Mouse (Mus musculus): ENCODE measurements around the gene Plcg2. TPM values are rescaled to one million over a fixed set of nuclear protein-coding genes. Genes with fewer than 3 reads are reported as not detected.
A peak's percentile ranks its signal among the peaks of the same experiment; 100 is the strongest.

Gene Plcg2
- polyA plus RNA-seq, 1 experiment from 2014 or later = 5.0 TPM

- 0 out of 2 replicates have a peak, but pooled peaks cover 3% of the 10 kb centered on the region for H3K9me3 ChIP-seq (ENCODE audit: control insufficient read depth, low read length)
- no peak for ATAC-seq (ENCODE audit: insufficient number of reproducible peaks, insufficient read depth, low FRiP score, low read depth)
- no peaks in the 10 kb centered on the region for H3K27me3 ChIP-seq (ENCODE audit: control insufficient read depth, insufficient read depth, low read length)
- H3K4me1 ChIP-seq (ENCODE audit: control insufficient read depth in 2 of 2, insufficient read depth in 2 of 2, low read length in 2 of 2) = no peaks in the 10 kb centered on the region
- no peak overlapping the region for H3K27ac ChIP-seq (replicated peaks in 1 of 2; ENCODE audit: control insufficient read depth in 1 of 2, insufficient read depth in 1 of 2, low read depth in 2 of 2, low read length in 2 of 2)
- no peak overlapping the region for H3K9ac ChIP-seq (ENCODE audit: low read length)
- no peak overlapping the region for H3K4me2 ChIP-seq (ENCODE audit: low read length)
- H3K4me3 ChIP-seq (ENCODE audit: control insufficient read depth in 1 of 2, insufficient read depth in 1 of 2, low read depth in 1 of 2, low read length in 2 of 2) = no peak overlapping the region
- 0 out of 2 replicates have a peak, but pooled peaks cover 5% of the 10 kb centered on the region for H3K36me3 ChIP-seq (ENCODE audit: control insufficient read depth, insufficient read depth, low read length)
- WGBS = over 99% methylated on average over 6 of the region's 6 CpGs
Measured at GRCm38 (mm10) chr8:117464525-117464924, 33.6 kb upstream of the Plcg2 start.

- 34% methylated on average over 5 of the region's 5 CpGs for WGBS
- no peak for ATAC-seq (ENCODE audit: insufficient number of reproducible peaks, insufficient read depth, low FRiP score, low read depth)
- H3K9me3 ChIP-seq (ENCODE audit: control insufficient read depth, low read length) = 0 out of 2 replicates have a peak, but pooled peaks cover 3% of the 10 kb centered on the region
Measured at GRCm38 (mm10) chr8:117465250-117465649, 32.8 kb upstream of the Plcg2 start.

DNA sequence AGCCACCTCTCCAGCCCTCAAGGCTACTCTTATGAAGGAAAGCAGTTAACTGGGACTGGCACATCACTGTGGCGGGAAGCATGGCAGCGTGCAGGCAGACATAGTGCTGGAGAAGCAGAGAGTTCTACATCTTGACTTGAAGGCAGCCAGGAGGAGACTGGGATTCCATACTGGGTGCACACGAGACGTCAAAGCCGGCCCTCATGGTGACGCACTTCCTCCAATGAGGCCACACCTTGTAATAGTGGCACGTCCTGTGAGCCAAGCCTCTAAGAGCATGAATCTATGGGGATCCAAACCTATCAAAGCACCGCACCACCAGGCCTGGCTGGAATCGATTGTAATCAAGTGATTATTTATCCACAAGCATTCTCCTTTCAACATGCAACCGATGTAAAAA, 30.6 kb upstream of the Plcg2 start:
- WGBS = 73% methylated on average over 10 of the region's 10 CpGs
- H3K4me2 ChIP-seq (ENCODE audit: low read length) = no peak overlapping the region
- no peak overlapping the region for H3K9ac ChIP-seq (ENCODE audit: low read length)
- 0 out of 2 replicates have a peak, but pooled peaks cover 3% of the 10 kb centered on the region for H3K9me3 ChIP-seq (ENCODE audit: control insufficient read depth, low read length)
- H3K36me3 ChIP-seq (ENCODE audit: control insufficient read depth, insufficient read depth, low read length) = no peaks in the 10 kb centered on the region
- no peak overlapping the region for H3K4me3 ChIP-seq (ENCODE audit: control insufficient read depth in 1 of 2, insufficient read depth in 1 of 2, low read depth in 1 of 2, low read length in 2 of 2)
- no peak for ATAC-seq (ENCODE audit: insufficient number of reproducible peaks, insufficient read depth, low FRiP score, low read depth)
- H3K27ac ChIP-seq (replicated peaks in 1 of 2; ENCODE audit: control insufficient read depth in 1 of 2, insufficient read depth in 1 of 2, low read depth in 2 of 2, low read length in 2 of 2) = no peak overlapping the region
- H3K27me3 ChIP-seq (ENCODE audit: control insufficient read depth, insufficient read depth, low read length) = no peaks in the 10 kb centered on the region
- peaks cover 10 to 11% of the 10 kb centered on the region in 2 experiments for H3K4me1 ChIP-seq (ENCODE audit: control insufficient read depth in 2 of 2, insufficient read depth in 2 of 2, low read length in 2 of 2)

More at GRCm38 (mm10) chr8:117465250-117465649, 32.8 kb upstream of the Plcg2 start:
- Histone ChIP-seq H3K27ac (replicated peaks in 1 of 2; ENCODE audit: control insufficient read depth in 1 of 2, insufficient read depth in 1 of 2, low read depth in 2 of 2, low read length in 2 of 2) (no peak overlapping the region), H3K4me3 (ENCODE audit: control insufficient read depth in 1 of 2, insufficient read depth in 1 of 2, low read depth in 1 of 2, low read length in 2 of 2) (no peak overlapping the region), H3K4me2 (ENCODE audit: low read length) (no peak overlapping the region), H3K36me3 (ENCODE audit: control insufficient read depth, insufficient read depth, low read length) (no peaks in the 10 kb centered on the region), H3K4me1 (ENCODE audit: control insufficient read depth in 2 of 2, insufficient read depth in 2 of 2, low read length in 2 of 2) (peaks cover 6% of the 10 kb centered on the region in 2 experiments), H3K27me3 (ENCODE audit: control insufficient read depth, insufficient read depth, low read length) (no peaks in the 10 kb centered on the region), H3K9ac (ENCODE audit: low read length) (no peak overlapping the region)

GRCm38 (mm10) chr8:117469431-117470341, 28.4 kb upstream of the Plcg2 start:
- H3K4me2 ChIP-seq (ENCODE audit: low read length) = peak overlapping the region; percentile 61
- H3K27ac ChIP-seq (replicated peaks in 1 of 2; ENCODE audit: control insufficient read depth in 1 of 2, insufficient read depth in 1 of 2, low read depth in 2 of 2, low read length in 2 of 2) = peak overlapping the region in 1 of 2 experiments; percentile 34; a peak in 1 of 4 replicates
- H3K27me3 ChIP-seq (ENCODE audit: control insufficient read depth, insufficient read depth, low read length) = no peaks in the 10 kb centered on the region
- peak; percentile 29; the same call in 1 of the 2 replicates for ATAC-seq (ENCODE audit: insufficient number of reproducible peaks, insufficient read depth, low FRiP score, low read depth)
- H3K4me3 ChIP-seq (ENCODE audit: control insufficient read depth in 1 of 2, insufficient read depth in 1 of 2, low read depth in 1 of 2, low read length in 2 of 2) = peak overlapping the region; percentile 8 to 35; a peak in 2 of 4 replicates
- H3K9me3 ChIP-seq (ENCODE audit: control insufficient read depth, low read length) = no peaks in the 10 kb centered on the region
- H3K4me1 ChIP-seq (ENCODE audit: control insufficient read depth in 2 of 2, insufficient read depth in 2 of 2, low read length in 2 of 2) = peaks cover 10 to 11% of the 10 kb centered on the region in 2 experiments
- H3K36me3 ChIP-seq (ENCODE audit: control insufficient read depth, insufficient read depth, low read length) = no peaks in the 10 kb centered on the region
- H3K9ac ChIP-seq (ENCODE audit: low read length) = no peak overlapping the region
- 38% methylated on average over 16 of the region's 16 CpGs for WGBS

- peak; percentile 77 for ATAC-seq (ENCODE audit: insufficient number of reproducible peaks, insufficient read depth, low FRiP score, low read depth)
- Histone ChIP-seq H3K9ac (ENCODE audit: low read length) (0 out of 2 replicates have a peak overlapping the region, but pooled peaks have one; percentile 23), H3K4me3 (ENCODE audit: control insufficient read depth in 1 of 2, insufficient read depth in 1 of 2, low read depth in 1 of 2, low read length in 2 of 2) (peak overlapping the region; percentile 8 to 35; a peak in 3 of 4 replicates), H3K27ac (replicated peaks in 1 of 2; ENCODE audit: control insufficient read depth in 1 of 2, insufficient read depth in 1 of 2, low read depth in 2 of 2, low read length in 2 of 2) (no peak overlapping the region; a peak in 1 of 4 replicates), H3K9me3 (ENCODE audit: control insufficient read depth, low read length) (no peaks in the 10 kb centered on the region), H3K4me1 (ENCODE audit: control insufficient read depth in 2 of 2, insufficient read depth in 2 of 2, low read length in 2 of 2) (peaks cover 10 to 11% of the 10 kb centered on the region in 2 experiments), H3K4me2 (ENCODE audit: low read length) (peak overlapping the region; percentile 61), H3K36me3 (ENCODE audit: control insufficient read depth, insufficient read depth, low read length) (no peaks in the 10 kb centered on the region), H3K27me3 (ENCODE audit: control insufficient read depth, insufficient read depth, low read length) (no peaks in the 10 kb centered on the region)
- WGBS = 0% methylated on average over 9 of the region's 14 CpGs
Measured at GRCm38 (mm10) chr8:117470342-117470781, 27.7 kb upstream of the Plcg2 start.

DNA sequence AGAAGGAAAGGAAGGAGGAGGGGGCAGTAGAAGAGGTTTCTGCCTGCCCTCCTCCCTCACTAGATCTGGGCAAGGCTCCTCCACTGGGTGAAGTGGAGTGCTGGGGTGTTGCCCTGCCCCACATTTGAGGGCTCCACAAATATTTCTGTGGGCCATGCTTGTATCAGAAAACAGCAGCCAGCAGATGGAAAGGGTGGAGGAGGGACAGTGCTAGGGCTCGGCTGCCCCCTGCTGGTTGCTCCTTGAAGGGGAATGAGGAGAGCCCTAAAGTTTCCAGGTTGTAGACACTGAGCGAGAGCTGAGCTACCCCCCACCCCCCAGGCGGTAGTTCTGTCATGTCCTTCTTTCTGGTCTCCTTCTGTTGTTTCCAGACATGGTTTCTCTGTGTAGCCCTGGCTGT, 26.9 kb upstream of the Plcg2 start:
- no peaks in the 10 kb centered on the region for H3K36me3 ChIP-seq (ENCODE audit: control insufficient read depth, insufficient read depth, low read length)
- no peak overlapping the region for H3K9ac ChIP-seq (ENCODE audit: low read length)
- H3K9me3 ChIP-seq (ENCODE audit: control insufficient read depth, low read length) = no peaks in the 10 kb centered on the region
- 16% methylated on average over 3 of the region's 3 CpGs for WGBS
- ATAC-seq (ENCODE audit: insufficient number of reproducible peaks, insufficient read depth, low FRiP score, low read depth) = no peak
- H3K27ac ChIP-seq (replicated peaks in 1 of 2; ENCODE audit: control insufficient read depth in 1 of 2, insufficient read depth in 1 of 2, low read depth in 2 of 2, low read length in 2 of 2) = no peak overlapping the region
- H3K4me3 ChIP-seq (ENCODE audit: control insufficient read depth in 1 of 2, insufficient read depth in 1 of 2, low read depth in 1 of 2, low read length in 2 of 2) = no peak overlapping the region
- H3K4me1 ChIP-seq (ENCODE audit: control insufficient read depth in 2 of 2, insufficient read depth in 2 of 2, low read length in 2 of 2) = peaks cover 10 to 11% of the 10 kb centered on the region in 2 experiments
- no peaks in the 10 kb centered on the region for H3K27me3 ChIP-seq (ENCODE audit: control insufficient read depth, insufficient read depth, low read length)
- H3K4me2 ChIP-seq (ENCODE audit: low read length) = no peak overlapping the region

- Histone ChIP-seq H3K27me3 (ENCODE audit: control insufficient read depth, insufficient read depth, low read length) (no peaks in the 10 kb centered on the region), H3K4me2 (ENCODE audit: low read length) (no peak overlapping the region), H3K4me1 (ENCODE audit: control insufficient read depth in 2 of 2, insufficient read depth in 2 of 2, low read length in 2 of 2) (peaks cover 10 to 11% of the 10 kb centered on the region in 2 experiments), H3K27ac (replicated peaks in 1 of 2; ENCODE audit: control insufficient read depth in 1 of 2, insufficient read depth in 1 of 2, low read depth in 2 of 2, low read length in 2 of 2) (no peak overlapping the region), H3K9ac (ENCODE audit: low read length) (no peak overlapping the region), H3K4me3 (ENCODE audit: control insufficient read depth in 1 of 2, insufficient read depth in 1 of 2, low read depth in 1 of 2, low read length in 2 of 2) (no peak overlapping the region), H3K9me3 (ENCODE audit: control insufficient read depth, low read length) (no peaks in the 10 kb centered on the region), H3K36me3 (ENCODE audit: control insufficient read depth, insufficient read depth, low read length) (no peaks in the 10 kb centered on the region)
- ATAC-seq (ENCODE audit: insufficient number of reproducible peaks, insufficient read depth, low FRiP score, low read depth) = no peak
- WGBS = 69% methylated on average over 9 of the region's 9 CpGs
Measured at GRCm38 (mm10) chr8:117471655-117472054, 26.4 kb upstream of the Plcg2 start.

Measured in heart, embryonic 14.5 days (tissue).